Mouse (Mus musculus): ENCODE results near the gene Zfp110. TPM values are rescaled to one million over a fixed set of nuclear protein-coding genes. Genes with fewer than 3 reads are reported as not detected.
"Not testable (repeated sequence)": the region's sequence is repeated elsewhere in the genome, so short reads cannot be mapped to it uniquely, and the experiment has no call there.

Zfp110 gene
- 40.0 and 48.4 TPM in 2 replicates for polyA plus RNA-seq (2015; fragmentation: Nextera tagmentation; extraction: Ambion mirVana)

- no peaks in the 10 kb centered on the region for H3K27me3 ChIP-seq
- H3K9ac ChIP-seq, result peak within 1 kb of the TSS; percentile 62
- peaks cover 34% of the 10 kb centered on the region for H3K36me3 ChIP-seq
- peak within 1 kb of the TSS; percentile 69 for H3K4me2 ChIP-seq
- no peaks in the 10 kb centered on the region for H3K4me1 ChIP-seq
- 2% methylated on average over 47 of the region's 47 CpGs for WGBS
- peaks cover 20% of the 10 kb centered on the region; the same call in 1 of the 2 replicates for H3K9me3 ChIP-seq
- H3K4me3 ChIP-seq, result peak within 1 kb of the TSS; percentile 61
- peak; percentile 98 for ATAC-seq (ENCODE audit: borderline replicate concordance, extremely low read depth, low FRiP score, low TSS enrichment)
- peak within 1 kb of the TSS; percentile 74 for H3K27ac ChIP-seq
Measured at GRCm38 (mm10) chr7:12834162-12835120, at the start of gene Zfp110. TSS of gene Zfp110 (plus strand) at chr7:12834761.

GRCm38 (mm10) chr7:12787333-12787732, 47.2 kb upstream of the Zfp110 start:
- Histone ChIP-seq H3K27ac (no peak overlapping the region), H3K36me3 (no peaks in the 10 kb centered on the region), H3K4me3 (no peak overlapping the region), H3K9ac (no peak overlapping the region), H3K27me3 (no peaks in the 10 kb centered on the region), H3K4me2 (no peak overlapping the region), H3K9me3 (no peaks in the 10 kb centered on the region), H3K4me1 (no peaks in the 10 kb centered on the region)
- WGBS, result 72% methylated on average over 6 of the region's 6 CpGs
- ATAC-seq (ENCODE audit: borderline replicate concordance, extremely low read depth, low FRiP score, low TSS enrichment), result no peak

- H3K27me3 ChIP-seq, result no peaks in the 10 kb centered on the region
- H3K36me3 ChIP-seq, result no peaks in the 10 kb centered on the region
- WGBS, result 20% methylated on average over 5 of the region's 5 CpGs
- H3K4me1 ChIP-seq, result no peaks in the 10 kb centered on the region
- ATAC-seq (ENCODE audit: borderline replicate concordance, extremely low read depth, low FRiP score, low TSS enrichment), result no peak
- no peak overlapping the region for H3K4me3 ChIP-seq
- no peak overlapping the region for H3K27ac ChIP-seq
- H3K9me3 ChIP-seq, result no peaks in the 10 kb centered on the region
- H3K4me2 ChIP-seq, result no peak overlapping the region
- H3K9ac ChIP-seq, result no peak overlapping the region
Measured at GRCm38 (mm10) chr7:12788025-12788424, 46.5 kb upstream of the Zfp110 start.

- H3K9me3 ChIP-seq, result not testable (repeated sequence)
- 73% methylated on average over 11 of the region's 11 CpGs for WGBS
Measured at GRCm38 (mm10) chr7:12792624-12793023, 41.9 kb upstream of the Zfp110 start.

GRCm38 (mm10) chr7:12797971-12798370, 36.6 kb upstream of the Zfp110 start:
- 0 out of 2 replicates have a peak, but pooled peaks cover 2% of the 10 kb centered on the region for H3K36me3 ChIP-seq
- no peak overlapping the region for H3K4me2 ChIP-seq
- WGBS, result 75% methylated on average over 2 of the region's 2 CpGs
- ATAC-seq (ENCODE audit: borderline replicate concordance, extremely low read depth, low FRiP score, low TSS enrichment), result no peak
- no peak overlapping the region for H3K27ac ChIP-seq
- H3K4me1 ChIP-seq, result no peaks in the 10 kb centered on the region
- no peak overlapping the region for H3K9ac ChIP-seq
- no peak overlapping the region for H3K4me3 ChIP-seq
- H3K27me3 ChIP-seq, result no peaks in the 10 kb centered on the region
- H3K9me3 ChIP-seq, result no peaks in the 10 kb centered on the region

More at GRCm38 (mm10) chr7:12792624-12793023, 41.9 kb upstream of the Zfp110 start:
- H3K27ac ChIP-seq; H3K9ac ChIP-seq; H3K4me2 ChIP-seq; ATAC-seq (ENCODE audit: borderline replicate concordance, extremely low read depth, low FRiP score, low TSS enrichment); H3K4me1 ChIP-seq; H3K36me3 ChIP-seq; H3K27me3 ChIP-seq; H3K4me3 ChIP-seq: not testable (repeated sequence)

- 71% methylated on average over 1 of the region's 1 CpGs for WGBS
- no peak overlapping the region for H3K27ac ChIP-seq
- H3K4me2 ChIP-seq, result no peak overlapping the region
- H3K9ac ChIP-seq, result no peak overlapping the region
- no peaks in the 10 kb centered on the region for H3K27me3 ChIP-seq
- H3K9me3 ChIP-seq, result no peaks in the 10 kb centered on the region
- H3K4me1 ChIP-seq, result 0 out of 2 replicates have a peak, but pooled peaks cover 6% of the 10 kb centered on the region
- no peak overlapping the region for H3K4me3 ChIP-seq
- ATAC-seq (ENCODE audit: borderline replicate concordance, extremely low read depth, low FRiP score, low TSS enrichment), result no peak
- H3K36me3 ChIP-seq, result 0 out of 2 replicates have a peak, but pooled peaks cover 2% of the 10 kb centered on the region
Measured at GRCm38 (mm10) chr7:12799554-12799953, 35.0 kb upstream of the Zfp110 start.

GRCm38 (mm10) chr7:12802866-12803726, 31.5 kb upstream of the Zfp110 start, which contains the start of gene Zscan18:
TSS of gene Zscan18 (minus strand) at chr7:12803635.
- Histone ChIP-seq H3K4me2 (peak within 1 kb of the TSS; percentile 84), H3K36me3 (peaks cover 19% of the 10 kb centered on the region), H3K9me3 (no peaks in the 10 kb centered on the region), H3K27me3 (no peaks in the 10 kb centered on the region), H3K9ac (peak within 1 kb of the TSS; percentile 46), H3K4me3 (peak within 1 kb of the TSS; percentile 45), H3K27ac (peak within 1 kb of the TSS; percentile 48), H3K4me1 (0 out of 2 replicates have a peak, but pooled peaks cover 6% of the 10 kb centered on the region)
- WGBS, result 5% methylated on average over 31 of the region's 31 CpGs
- peak; percentile 94 for ATAC-seq (ENCODE audit: borderline replicate concordance, extremely low read depth, low FRiP score, low TSS enrichment)

GRCm38 (mm10) chr7:12803727-12804071, 30.9 kb upstream of the Zfp110 start:
- Histone ChIP-seq H3K36me3 (peaks cover 25% of the 10 kb centered on the region), H3K27ac (peak overlapping the region; percentile 48), H3K4me3 (peak overlapping the region; percentile 45), H3K4me2 (peak overlapping the region; percentile 84), H3K9me3 (no peaks in the 10 kb centered on the region), H3K27me3 (no peaks in the 10 kb centered on the region), H3K9ac (peak overlapping the region; percentile 46), H3K4me1 (0 out of 2 replicates have a peak, but pooled peaks cover 6% of the 10 kb centered on the region)
- WGBS, result 1% methylated on average over 16 of the region's 16 CpGs
- no peak; the same call in 1 of the 2 replicates for ATAC-seq (ENCODE audit: borderline replicate concordance, extremely low read depth, low FRiP score, low TSS enrichment)

GRCm38 (mm10) chr7:12815566-12815965, 19.0 kb upstream of the Zfp110 start:
- Histone ChIP-seq H3K4me3 (no peak overlapping the region), H3K4me2 (no peak overlapping the region), H3K27ac (no peak overlapping the region), H3K4me1 (peaks cover 8% of the 10 kb centered on the region; the same call in 1 of the 2 replicates), H3K9me3 (peaks cover 14% of the 10 kb centered on the region), H3K36me3 (peaks cover 47% of the 10 kb centered on the region), H3K9ac (no peak overlapping the region), H3K27me3 (no peaks in the 10 kb centered on the region)
- WGBS, result 91% methylated on average over 8 of the region's 8 CpGs
- no peak for ATAC-seq (ENCODE audit: borderline replicate concordance, extremely low read depth, low FRiP score, low TSS enrichment)

GRCm38 (mm10) chr7:12818521-12819295, 15.9 kb upstream of the Zfp110 start, which contains the start of gene Zfp329:
TSS of gene Zfp329 (minus strand) at chr7:12818858.
- peak within 1 kb of the TSS; percentile 77 for H3K27ac ChIP-seq
- H3K4me3 ChIP-seq, result peak within 1 kb of the TSS; percentile 82
- H3K4me1 ChIP-seq, result peaks cover 8% of the 10 kb centered on the region; the same call in 1 of the 2 replicates
- peaks cover 7% of the 10 kb centered on the region; the same call in 1 of the 2 replicates for H3K9me3 ChIP-seq
- H3K9ac ChIP-seq, result peak within 1 kb of the TSS; percentile 86
- peaks cover 20% of the 10 kb centered on the region for H3K36me3 ChIP-seq
- no peaks in the 10 kb centered on the region for H3K27me3 ChIP-seq
- H3K4me2 ChIP-seq, result peak within 1 kb of the TSS; percentile 61
- under 1% methylated on average over 40 of the region's 40 CpGs for WGBS
- peak; percentile 96 for ATAC-seq (ENCODE audit: borderline replicate concordance, extremely low read depth, low FRiP score, low TSS enrichment)

Data from lung, embryonic 15.5 days (tissue).